Mouse (Mus musculus): Measurements from ENCODE around the gene Btbd9. TPM values are rescaled to one million over a fixed set of nuclear protein-coding genes. Genes with fewer than 3 reads are reported as not detected.
A peak's percentile ranks its signal among the peaks of the same experiment; 100 is the strongest.

Gene Btbd9
- polyA plus RNA-seq, 1 experiment from 2014 or later, result 59.7 TPM

DNA sequence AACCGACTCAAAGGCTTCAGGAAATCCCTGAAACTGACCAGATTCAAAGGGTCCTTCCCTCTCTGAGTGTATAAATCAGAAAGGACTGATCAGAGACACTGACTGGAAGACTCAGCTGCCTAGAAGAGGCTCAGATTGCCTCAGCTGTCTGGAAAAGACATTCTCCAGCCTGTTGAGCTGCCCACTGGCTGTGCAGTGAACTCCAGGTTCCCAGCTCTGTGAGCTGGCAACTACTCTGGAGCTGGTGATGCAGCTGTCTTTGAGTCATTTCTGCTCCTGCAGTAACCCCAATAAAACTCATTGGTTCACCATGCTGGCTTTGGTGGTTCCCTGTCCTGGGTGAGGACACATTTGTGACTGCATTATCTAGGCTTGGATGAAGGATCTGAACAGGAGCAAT lies 344.8 kb downstream of the Btbd9 start:
- Histone ChIP-seq H3K9ac (ENCODE audit: low read length) (no peak overlapping the region), H3K4me1 (ENCODE audit: control insufficient read depth, insufficient read depth, low read length) (0 out of 2 replicates have a peak, but pooled peaks cover 2% of the 10 kb centered on the region), H3K27ac (ENCODE audit: low read depth, low read length) (no peak overlapping the region), H3K27me3 (ENCODE audit: control insufficient read depth, insufficient read depth, low read length) (no peaks in the 10 kb centered on the region), H3K36me3 (ENCODE audit: control insufficient read depth, insufficient read depth, low read length) (no peaks in the 10 kb centered on the region), H3K9me3 (ENCODE audit: control insufficient read depth, low read length) (no peaks in the 10 kb centered on the region), H3K4me3 (ENCODE audit: low read depth, low read length) (no peak overlapping the region), H3K4me2 (no peak overlapping the region)
- DNase-seq (ENCODE audit: low spot score, missing footprints) (no peak), ATAC-seq (ENCODE audit: low FRiP score) (no peak)
- 91% methylated on average over 1 of the region's 1 CpGs for WGBS

DNA sequence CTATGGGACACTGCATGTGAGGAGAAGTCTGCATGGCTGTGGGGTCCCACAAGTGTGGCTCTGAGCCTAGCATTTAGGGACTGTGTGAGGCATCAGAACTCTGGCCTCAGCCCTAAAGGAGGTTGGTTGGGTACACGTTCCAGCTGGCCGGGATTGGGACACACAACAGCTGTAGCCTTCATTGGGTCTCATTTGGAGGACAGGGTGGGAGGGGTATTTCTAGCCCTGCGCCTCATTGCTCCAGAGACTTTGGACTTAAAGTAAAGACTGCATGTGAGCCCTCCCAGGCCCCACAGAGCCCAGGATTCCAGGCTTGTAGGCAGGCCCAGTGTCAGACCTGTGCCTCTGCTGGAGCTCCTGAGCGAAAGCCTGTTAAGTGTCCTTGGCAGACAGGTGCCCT lies 345.9 kb downstream of the Btbd9 start:
- Histone ChIP-seq H3K27ac (ENCODE audit: low read depth, low read length) (no peak overlapping the region), H3K9ac (ENCODE audit: low read length) (no peak overlapping the region), H3K36me3 (ENCODE audit: control insufficient read depth, insufficient read depth, low read length) (no peaks in the 10 kb centered on the region), H3K4me3 (ENCODE audit: low read depth, low read length) (no peak overlapping the region), H3K27me3 (ENCODE audit: control insufficient read depth, insufficient read depth, low read length) (no peaks in the 10 kb centered on the region), H3K4me1 (ENCODE audit: control insufficient read depth, insufficient read depth, low read length) (peaks cover 11% of the 10 kb centered on the region), H3K9me3 (ENCODE audit: control insufficient read depth, low read length) (no peaks in the 10 kb centered on the region), H3K4me2 (no peak overlapping the region)
- WGBS, result 89% methylated on average over 4 of the region's 4 CpGs
- no peak for DNase-seq (ENCODE audit: low spot score, missing footprints)
- ATAC-seq (ENCODE audit: low FRiP score), result no peak

DNA sequence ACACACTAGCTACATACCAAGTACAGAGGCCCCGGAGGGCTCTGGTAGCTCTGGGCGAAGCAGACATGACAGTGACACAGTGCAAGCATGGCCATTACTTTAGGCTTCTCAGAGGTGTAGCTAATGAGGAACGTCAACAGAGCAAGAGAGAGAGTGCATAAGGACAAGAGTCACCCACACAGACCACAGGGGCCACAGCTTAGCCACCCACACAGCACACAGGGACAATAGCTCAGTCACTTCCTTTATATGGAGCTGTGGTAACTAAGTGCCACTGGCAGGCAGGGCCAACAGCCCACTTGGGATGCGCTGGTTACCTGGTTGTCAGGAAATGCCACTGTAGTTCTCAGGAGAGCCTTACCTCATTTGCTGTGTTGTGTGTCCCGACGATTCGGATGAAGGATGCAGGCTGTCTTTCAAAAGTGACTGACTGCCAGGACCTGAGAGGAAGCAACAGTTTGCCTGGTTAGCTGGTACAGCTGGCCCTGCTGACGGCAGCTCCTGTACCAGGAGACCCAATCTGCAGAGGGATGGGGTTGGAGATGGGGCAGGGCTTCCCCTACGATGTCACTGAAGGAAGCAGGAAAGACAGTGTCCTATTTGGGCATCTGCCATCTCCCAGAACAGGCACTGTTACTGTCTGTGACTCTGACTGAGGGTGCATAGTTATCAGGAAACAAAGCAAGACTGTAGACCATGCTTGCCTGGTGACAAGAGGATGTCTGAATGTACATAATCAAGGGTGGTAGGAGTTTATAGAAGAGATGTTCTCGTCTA lies 347.7 kb downstream of the Btbd9 start:
- H3K9ac ChIP-seq (ENCODE audit: low read length), result no peak overlapping the region
- no peaks in the 10 kb centered on the region for H3K27me3 ChIP-seq (ENCODE audit: control insufficient read depth, insufficient read depth, low read length)
- no peaks in the 10 kb centered on the region for H3K36me3 ChIP-seq (ENCODE audit: control insufficient read depth, insufficient read depth, low read length)
- ATAC-seq (ENCODE audit: low FRiP score) (no peak), DNase-seq (ENCODE audit: low spot score, missing footprints) (no peak)
- H3K4me2 ChIP-seq, result no peak overlapping the region
- no peak overlapping the region for H3K4me3 ChIP-seq (ENCODE audit: low read depth, low read length)
- no peaks in the 10 kb centered on the region for H3K9me3 ChIP-seq (ENCODE audit: control insufficient read depth, low read length)
- WGBS, result 90% methylated on average over 10 of the region's 10 CpGs
- peaks cover 28% of the 10 kb centered on the region for H3K4me1 ChIP-seq (ENCODE audit: control insufficient read depth, insufficient read depth, low read length)
- H3K27ac ChIP-seq (ENCODE audit: low read depth, low read length), result no peak overlapping the region

DNA sequence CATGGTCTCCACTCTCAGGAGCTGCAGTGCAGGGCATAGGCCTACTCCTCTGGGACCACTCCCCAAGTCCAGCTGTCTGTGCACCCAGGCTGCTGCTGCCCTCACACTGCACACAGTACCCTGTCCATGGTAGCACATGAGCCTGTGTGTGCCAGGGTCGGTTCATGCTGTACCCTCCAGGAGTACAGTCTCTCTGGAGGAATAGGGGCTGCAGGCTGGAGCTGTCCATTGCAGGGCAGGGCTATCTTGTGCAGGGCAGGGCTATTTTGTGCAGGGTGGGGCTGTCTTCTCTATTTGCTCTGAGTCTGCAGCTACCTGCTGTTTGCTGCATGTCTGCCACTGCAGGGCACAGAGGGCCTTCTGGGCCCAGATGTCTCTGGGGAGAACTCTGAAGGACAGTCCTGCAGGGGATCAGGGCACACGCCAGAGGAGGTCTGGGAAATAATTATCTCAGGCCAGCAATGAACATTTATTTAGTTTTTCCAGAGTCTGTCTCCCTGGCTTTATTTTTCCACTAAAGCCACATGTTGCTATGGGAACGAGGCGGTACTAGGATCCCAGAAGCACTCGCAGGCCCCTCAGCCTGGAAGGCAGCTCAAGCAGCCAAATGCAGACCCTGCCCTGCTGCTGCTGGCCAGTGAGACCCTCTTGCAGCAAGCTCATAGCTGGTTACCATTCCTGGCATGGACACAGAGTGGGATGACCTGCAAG lies 351.1 kb downstream of the Btbd9 start:
- Histone ChIP-seq H3K27ac (ENCODE audit: low read depth, low read length) (peak overlapping the region; percentile 17; the same call in 1 of the 2 replicates), H3K4me1 (ENCODE audit: control insufficient read depth, insufficient read depth, low read length) (peaks cover 40% of the 10 kb centered on the region), H3K9ac (ENCODE audit: low read length) (peak overlapping the region; percentile 7; the same call in 1 of the 2 replicates), H3K36me3 (ENCODE audit: control insufficient read depth, insufficient read depth, low read length) (no peaks in the 10 kb centered on the region), H3K27me3 (ENCODE audit: control insufficient read depth, insufficient read depth, low read length) (no peaks in the 10 kb centered on the region), H3K9me3 (ENCODE audit: control insufficient read depth, low read length) (no peaks in the 10 kb centered on the region), H3K4me2 (no peak overlapping the region), H3K4me3 (ENCODE audit: low read depth, low read length) (no peak overlapping the region)
- ATAC-seq (ENCODE audit: low FRiP score), result peak; percentile 61
- WGBS, result 31% methylated on average over 5 of the region's 5 CpGs
- DNase-seq (ENCODE audit: low spot score, missing footprints), result no peak

DNA sequence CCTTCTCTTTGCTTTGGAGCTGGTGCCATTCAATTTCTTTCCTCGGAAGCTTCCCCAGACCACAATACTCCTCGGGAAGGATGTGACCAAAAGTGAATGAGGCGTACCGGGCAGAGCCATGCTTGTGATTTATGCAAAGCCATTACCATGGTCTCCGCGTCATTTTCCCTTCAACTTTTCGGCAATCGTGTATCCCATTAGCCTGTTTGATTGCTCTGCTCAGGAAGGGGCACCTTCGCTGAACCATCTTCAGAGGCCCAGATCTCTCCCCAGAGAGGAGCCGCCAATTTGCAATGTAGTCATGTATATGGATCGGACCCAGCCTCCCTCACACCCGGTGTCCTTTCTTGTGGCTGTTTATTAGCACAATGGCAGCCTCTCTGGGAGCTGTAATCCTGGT lies 353.5 kb downstream of the Btbd9 start:
- H3K9me3 ChIP-seq (ENCODE audit: control insufficient read depth, low read length), result no peaks in the 10 kb centered on the region
- H3K9ac ChIP-seq (ENCODE audit: low read length), result peak overlapping the region; percentile 28; the same call in 1 of the 2 replicates
- H3K36me3 ChIP-seq (ENCODE audit: control insufficient read depth, insufficient read depth, low read length), result no peaks in the 10 kb centered on the region
- 53% methylated on average over 12 of the region's 12 CpGs for WGBS
- no peak overlapping the region for H3K4me3 ChIP-seq (ENCODE audit: low read depth, low read length)
- no peaks in the 10 kb centered on the region for H3K27me3 ChIP-seq (ENCODE audit: control insufficient read depth, insufficient read depth, low read length)
- peaks cover 40% of the 10 kb centered on the region for H3K4me1 ChIP-seq (ENCODE audit: control insufficient read depth, insufficient read depth, low read length)
- no peak overlapping the region for H3K4me2 ChIP-seq
- DNase-seq (ENCODE audit: low spot score, missing footprints), result peak; percentile 91
- ATAC-seq (ENCODE audit: low FRiP score), result no peak
- peak overlapping the region; percentile 11; the same call in 1 of the 2 replicates for H3K27ac ChIP-seq (ENCODE audit: low read depth, low read length)

DNA sequence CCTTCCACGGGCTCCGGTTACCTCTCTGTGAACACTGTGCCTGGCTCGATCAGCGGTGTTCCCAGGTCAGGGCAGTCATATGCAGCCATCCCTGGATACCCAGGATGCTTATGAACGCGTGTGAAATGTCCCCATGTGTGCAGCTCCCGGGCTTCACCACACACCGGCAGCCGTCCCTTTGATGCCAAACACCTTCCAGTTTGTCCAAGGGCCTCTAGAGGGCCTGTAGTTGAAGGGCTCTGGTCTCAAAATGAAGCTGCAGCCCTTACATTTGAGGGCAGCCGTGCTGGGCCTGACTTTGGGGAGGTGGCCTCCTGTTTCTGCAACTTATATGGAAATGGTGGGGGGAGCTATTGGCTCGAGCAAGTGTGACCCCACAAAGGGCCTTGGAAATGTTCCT lies 353.9 kb downstream of the Btbd9 start:
- Histone ChIP-seq H3K4me2 (no peak overlapping the region), H3K9me3 (ENCODE audit: control insufficient read depth, low read length) (no peaks in the 10 kb centered on the region), H3K27ac (ENCODE audit: low read depth, low read length) (no peak overlapping the region; the same call in 1 of the 2 replicates), H3K4me1 (ENCODE audit: control insufficient read depth, insufficient read depth, low read length) (peaks cover 40% of the 10 kb centered on the region), H3K27me3 (ENCODE audit: control insufficient read depth, insufficient read depth, low read length) (no peaks in the 10 kb centered on the region), H3K36me3 (ENCODE audit: control insufficient read depth, insufficient read depth, low read length) (no peaks in the 10 kb centered on the region), H3K4me3 (ENCODE audit: low read depth, low read length) (no peak overlapping the region), H3K9ac (ENCODE audit: low read length) (no peak overlapping the region)
- 79% methylated on average over 11 of the region's 11 CpGs for WGBS
- no peak for ATAC-seq (ENCODE audit: low FRiP score)
- DNase-seq (ENCODE audit: low spot score, missing footprints), result no peak

DNA sequence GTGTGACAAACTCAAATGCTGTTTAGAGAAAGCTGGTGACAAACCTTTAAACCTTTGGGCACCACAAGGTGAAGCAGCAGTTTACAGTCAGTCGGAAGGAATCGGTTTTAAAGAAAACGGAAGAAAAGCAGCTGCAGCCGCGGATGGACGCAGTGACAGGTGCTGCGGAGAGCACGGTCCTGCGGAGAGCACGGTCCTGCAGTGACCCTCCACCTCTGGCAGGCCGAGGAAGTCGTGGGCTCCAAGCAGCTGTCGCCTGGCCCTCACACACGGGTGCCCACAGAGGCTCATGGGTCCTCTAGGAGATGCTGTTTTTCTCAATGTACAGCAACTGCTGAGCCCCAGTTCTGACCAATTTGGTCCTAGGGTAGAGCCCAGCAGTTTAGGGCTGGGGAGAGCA lies 354.6 kb downstream of the Btbd9 start:
- H3K9me3 ChIP-seq (ENCODE audit: control insufficient read depth, low read length), result no peaks in the 10 kb centered on the region
- ATAC-seq (ENCODE audit: low FRiP score), result no peak
- no peaks in the 10 kb centered on the region for H3K27me3 ChIP-seq (ENCODE audit: control insufficient read depth, insufficient read depth, low read length)
- no peak overlapping the region for H3K4me2 ChIP-seq
- 78% methylated on average over 14 of the region's 14 CpGs for WGBS
- H3K36me3 ChIP-seq (ENCODE audit: control insufficient read depth, insufficient read depth, low read length), result no peaks in the 10 kb centered on the region
- no peak overlapping the region for H3K4me3 ChIP-seq (ENCODE audit: low read depth, low read length)
- H3K27ac ChIP-seq (ENCODE audit: low read depth, low read length), result no peak overlapping the region
- H3K4me1 ChIP-seq (ENCODE audit: control insufficient read depth, insufficient read depth, low read length), result peaks cover 40% of the 10 kb centered on the region
- no peak overlapping the region; the same call in 1 of the 2 replicates for H3K9ac ChIP-seq (ENCODE audit: low read length)
- no peak for DNase-seq (ENCODE audit: low spot score, missing footprints)

DNA sequence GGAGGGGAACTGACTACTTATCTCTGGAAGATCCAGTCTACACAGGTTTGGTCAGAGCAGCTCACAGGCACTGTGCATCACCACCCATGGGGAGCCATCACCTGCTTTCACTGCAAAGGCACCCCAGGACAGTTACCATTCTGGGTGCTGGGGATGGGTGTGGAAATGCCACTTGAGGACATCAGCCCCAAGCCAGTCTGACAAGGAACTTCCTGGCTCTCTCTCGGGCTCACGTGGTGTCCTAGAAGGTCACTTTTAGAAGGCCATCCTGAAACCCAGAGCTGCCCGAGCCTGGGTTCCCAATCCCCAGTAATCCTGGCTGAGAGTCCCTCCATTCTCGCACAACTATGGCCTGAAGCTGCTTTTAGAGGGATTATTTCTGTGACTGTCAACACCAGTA lies 360.5 kb downstream of the Btbd9 start:
- H3K9ac ChIP-seq (ENCODE audit: low read length), result no peak overlapping the region
- no peak overlapping the region for H3K4me3 ChIP-seq (ENCODE audit: low read depth, low read length)
- no peaks in the 10 kb centered on the region for H3K27me3 ChIP-seq (ENCODE audit: control insufficient read depth, insufficient read depth, low read length)
- H3K36me3 ChIP-seq (ENCODE audit: control insufficient read depth, insufficient read depth, low read length), result no peaks in the 10 kb centered on the region
- H3K4me2 ChIP-seq, result no peak overlapping the region
- 76% methylated on average over 4 of the region's 4 CpGs for WGBS
- no peak overlapping the region for H3K27ac ChIP-seq (ENCODE audit: low read depth, low read length)
- no peaks in the 10 kb centered on the region for H3K9me3 ChIP-seq (ENCODE audit: control insufficient read depth, low read length)
- DNase-seq (ENCODE audit: low spot score, missing footprints) (no peak), ATAC-seq (ENCODE audit: low FRiP score) (no peak)
- peaks cover 2% of the 10 kb centered on the region; the same call in 1 of the 2 replicates for H3K4me1 ChIP-seq (ENCODE audit: control insufficient read depth, insufficient read depth, low read length)

DNA sequence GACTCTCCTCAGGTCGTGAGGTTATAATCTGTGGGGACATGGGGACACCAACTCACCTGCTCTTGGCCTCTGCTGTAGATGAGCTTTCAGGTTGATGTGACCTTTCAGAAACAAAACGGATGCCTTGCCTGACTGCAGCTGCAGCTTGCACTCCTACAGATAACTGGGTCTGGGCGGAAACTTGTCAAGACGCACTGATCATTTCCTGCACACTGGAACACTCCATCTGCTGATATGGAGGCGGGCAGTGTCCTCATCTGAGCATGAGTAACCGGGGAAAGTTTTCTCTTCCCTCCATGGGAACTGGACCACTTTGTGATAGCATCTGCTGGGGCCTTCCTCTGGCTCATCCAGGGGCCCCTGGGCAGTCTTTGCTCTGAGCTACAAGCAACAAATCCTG lies 361.9 kb downstream of the Btbd9 start:
- no peaks in the 10 kb centered on the region for H3K36me3 ChIP-seq (ENCODE audit: control insufficient read depth, insufficient read depth, low read length)
- no peak overlapping the region for H3K4me3 ChIP-seq (ENCODE audit: low read depth, low read length)

More for the DNA sequence above, 361.9 kb downstream of the Btbd9 start:
- no peak overlapping the region for H3K27ac ChIP-seq (ENCODE audit: low read depth, low read length)
- H3K9me3 ChIP-seq (ENCODE audit: control insufficient read depth, low read length), result no peaks in the 10 kb centered on the region
- DNase-seq (ENCODE audit: low spot score, missing footprints), result no peak
- H3K9ac ChIP-seq (ENCODE audit: low read length), result no peak overlapping the region
- 87% methylated on average over 6 of the region's 6 CpGs for WGBS
- no peak for ATAC-seq (ENCODE audit: low FRiP score)
- H3K4me2 ChIP-seq, result no peak overlapping the region
- H3K4me1 ChIP-seq (ENCODE audit: control insufficient read depth, insufficient read depth, low read length), result peaks cover 2% of the 10 kb centered on the region; the same call in 1 of the 2 replicates
- H3K27me3 ChIP-seq (ENCODE audit: control insufficient read depth, insufficient read depth, low read length), result no peaks in the 10 kb centered on the region

Measured in midbrain, embryonic 11.5 days (tissue).